Mouse (Mus musculus): ENCODE measurements around the gene Dync1i2.

DNA sequence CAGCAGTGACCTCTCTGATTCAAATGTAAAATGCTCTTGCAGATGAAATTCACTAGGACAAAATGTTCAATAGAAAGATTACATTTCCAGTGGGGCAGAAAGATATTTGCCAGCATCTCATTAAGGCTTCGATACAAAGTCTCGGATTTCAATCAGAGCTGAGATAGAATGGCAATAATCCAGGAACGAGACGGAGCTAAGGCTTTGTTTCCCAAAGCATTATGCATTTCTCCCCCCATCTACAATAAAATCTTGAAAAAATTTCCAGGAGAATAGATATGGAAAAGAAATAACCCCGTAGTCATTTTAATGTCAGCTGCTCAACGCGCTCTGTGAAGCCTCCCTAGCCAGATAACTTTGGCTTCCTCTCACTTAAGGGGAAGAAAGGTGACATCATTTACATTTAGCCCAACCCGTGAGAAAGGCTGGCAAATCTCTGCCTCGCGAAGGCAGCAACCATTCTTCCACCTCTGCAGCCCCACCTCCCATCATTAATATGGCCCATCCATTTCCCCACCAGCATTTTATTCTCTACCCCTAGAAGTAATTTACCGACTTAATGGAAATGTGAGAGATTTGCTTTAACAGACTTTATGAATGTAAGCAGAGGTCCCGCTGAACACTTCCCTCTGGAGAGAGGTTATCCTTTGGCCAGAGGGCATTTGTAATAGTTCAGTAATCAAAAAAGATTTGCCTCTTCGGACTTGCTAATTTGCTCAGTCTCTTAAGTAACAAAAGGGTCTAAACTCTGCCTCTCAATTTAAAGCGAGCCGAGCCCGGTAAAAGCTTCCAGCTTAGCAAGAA, 19.9 kb upstream of the Dync1i2 start:
- TF ChIP-seq CTCF (IDR thresholded peaks at IDR 0.05) (no peak), POLR2A (IDR thresholded peaks at IDR 0.05; ENCODE audit: insufficient read depth, low read depth, low read length) (no peak), EP300 (IDR thresholded peaks at IDR 0.05; ENCODE audit: insufficient read depth, low read depth, low read length) (no peak)
